Mouse (Mus musculus): ENCODE measurements around the gene Unc5c. TPM values are rescaled to one million over a fixed set of nuclear protein-coding genes. Genes with fewer than 3 reads are reported as not detected.

Gene Unc5c
- polyA plus RNA-seq, 1 experiment from 2014 or later = 15.1 TPM

DNA sequence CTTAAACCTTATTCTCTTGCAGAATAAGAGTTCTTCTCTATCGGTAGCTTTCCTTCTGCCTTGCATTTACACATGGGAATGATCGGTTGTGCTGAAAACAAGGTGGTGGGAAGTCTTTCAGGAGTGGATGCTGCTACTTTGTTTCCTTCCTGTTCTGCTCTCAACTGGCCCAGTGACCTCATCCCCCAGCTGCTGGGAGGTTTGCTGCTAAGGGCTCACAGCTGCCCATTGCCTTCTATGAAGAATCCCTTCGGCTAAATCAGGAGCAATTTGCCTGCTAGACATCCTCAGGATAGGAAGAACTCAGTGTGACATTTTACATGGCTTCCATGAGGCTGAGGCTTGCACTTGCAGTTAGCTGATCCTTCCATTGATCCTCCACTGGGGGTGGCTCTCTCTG lies 28.0 kb downstream of the Unc5c start:
- DNase-seq (no peak), ATAC-seq (ENCODE audit: low FRiP score, low TSS enrichment) (no peak)
- Histone ChIP-seq H3K36me3 (ENCODE audit: control insufficient read depth, insufficient read depth, low read length) (no peaks in the 10 kb centered on the region), H3K9me3 (ENCODE audit: control insufficient read depth, low read length) (no peaks in the 10 kb centered on the region), H3K4me1 (ENCODE audit: control insufficient read depth, insufficient read depth, low read length) (0 out of 2 replicates have a peak, but pooled peaks cover 3% of the 10 kb centered on the region), H3K4me3 (replicated peaks; ENCODE audit: low read depth, low read length) (no peak overlapping the region), H3K4me2 (ENCODE audit: low read length) (no peak overlapping the region), H3K9ac (replicated peaks; ENCODE audit: low read length) (no peak overlapping the region), H3K27ac (replicated peaks; ENCODE audit: low read depth, low read length) (no peak overlapping the region), H3K27me3 (ENCODE audit: control insufficient read depth, insufficient read depth, low read length) (no peaks in the 10 kb centered on the region)
- WGBS = 80% methylated on average over 3 of the region's 3 CpGs

DNA sequence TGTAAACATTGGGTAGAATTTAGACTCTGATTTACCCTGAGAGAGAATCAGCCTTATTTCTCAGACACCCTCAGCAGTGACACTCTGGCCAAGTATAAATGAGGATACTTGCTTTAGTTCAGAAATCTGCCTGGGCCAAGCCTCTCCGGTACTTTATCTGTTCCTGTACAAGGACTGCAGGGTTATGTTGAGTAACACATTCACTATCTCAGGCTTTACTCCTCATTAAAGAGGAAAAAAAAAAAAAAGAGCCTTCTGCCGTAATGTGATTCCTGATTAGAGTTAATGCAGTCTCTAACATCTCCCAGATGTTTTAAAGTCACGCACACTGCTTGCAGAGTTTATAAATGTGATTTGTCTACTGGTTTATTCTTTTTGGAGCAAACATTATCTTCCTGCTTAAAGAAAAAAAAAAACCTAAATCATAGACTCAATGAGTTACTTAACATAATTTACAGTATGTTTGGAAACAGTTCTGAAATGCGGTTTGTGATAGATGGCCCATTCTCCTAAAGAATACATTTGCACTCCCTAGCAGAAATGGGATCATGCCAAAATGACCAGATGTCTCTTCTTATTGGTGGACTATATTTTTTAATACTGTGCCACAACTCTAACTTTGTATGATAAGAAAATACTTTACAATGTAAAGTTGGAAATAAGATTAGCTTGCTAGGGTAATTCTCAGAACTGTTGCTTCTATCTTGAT lies 33.5 kb downstream of the Unc5c start:
- 85% methylated on average over 4 of the region's 4 CpGs for WGBS
- no peak overlapping the region for H3K4me2 ChIP-seq (ENCODE audit: low read length)
- no peak overlapping the region for H3K4me3 ChIP-seq (replicated peaks; ENCODE audit: low read depth, low read length)
- no peak overlapping the region for H3K9ac ChIP-seq (replicated peaks; ENCODE audit: low read length)
- DNase-seq (no peak), ATAC-seq (ENCODE audit: low FRiP score, low TSS enrichment) (no peak)
- H3K4me1 ChIP-seq (ENCODE audit: control insufficient read depth, insufficient read depth, low read length) = no peaks in the 10 kb centered on the region
- H3K36me3 ChIP-seq (ENCODE audit: control insufficient read depth, insufficient read depth, low read length) = no peaks in the 10 kb centered on the region
- H3K9me3 ChIP-seq (ENCODE audit: control insufficient read depth, low read length) = no peaks in the 10 kb centered on the region
- H3K27ac ChIP-seq (replicated peaks; ENCODE audit: low read depth, low read length) = no peak overlapping the region
- no peaks in the 10 kb centered on the region for H3K27me3 ChIP-seq (ENCODE audit: control insufficient read depth, insufficient read depth, low read length)

DNA sequence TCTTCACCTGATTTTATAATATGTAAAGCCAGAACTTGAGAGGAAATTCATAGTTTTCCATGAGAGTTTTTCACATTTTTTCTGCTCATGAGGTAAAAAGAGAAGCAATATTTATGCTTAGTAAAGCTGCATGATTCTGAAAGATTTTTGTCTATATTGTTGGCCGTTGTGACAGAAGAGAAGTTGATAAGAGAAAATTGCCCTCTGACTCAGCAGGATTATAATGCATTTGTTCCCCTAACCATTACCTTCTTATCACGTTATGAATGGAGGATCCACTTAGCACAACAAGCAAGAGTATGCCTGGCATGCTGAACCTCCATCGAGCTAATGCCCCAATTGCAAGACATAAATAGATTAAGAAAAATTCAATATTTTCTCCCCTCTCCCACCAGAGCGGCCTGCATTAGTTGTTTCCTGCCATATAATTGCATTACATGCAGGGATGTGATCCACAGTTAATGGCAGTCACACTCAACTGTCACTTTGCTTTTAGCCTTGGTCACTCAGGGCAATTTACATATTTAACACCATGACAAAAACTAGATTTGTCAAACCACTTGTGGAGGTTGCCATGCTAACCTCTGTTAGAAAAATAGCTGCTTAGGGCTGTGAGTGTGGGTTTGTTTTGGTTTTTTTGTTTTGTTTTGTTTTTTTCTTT lies 37.0 kb downstream of the Unc5c start:
- DNase-seq (peak; percentile 35), ATAC-seq (ENCODE audit: low FRiP score, low TSS enrichment) (peak; percentile 17; the same call in 1 of the 2 replicates)
- no peaks in the 10 kb centered on the region for H3K36me3 ChIP-seq (ENCODE audit: control insufficient read depth, insufficient read depth, low read length)
- no peak overlapping the region for H3K4me3 ChIP-seq (replicated peaks; ENCODE audit: low read depth, low read length)
- H3K4me1 ChIP-seq (ENCODE audit: control insufficient read depth, insufficient read depth, low read length) = no peaks in the 10 kb centered on the region
- 16% methylated on average over 4 of the region's 4 CpGs for WGBS
- no peak overlapping the region for H3K27ac ChIP-seq (replicated peaks; ENCODE audit: low read depth, low read length)
- H3K9ac ChIP-seq (replicated peaks; ENCODE audit: low read length) = no peak overlapping the region
- H3K27me3 ChIP-seq (ENCODE audit: control insufficient read depth, insufficient read depth, low read length) = no peaks in the 10 kb centered on the region
- H3K4me2 ChIP-seq (ENCODE audit: low read length) = no peak overlapping the region
- H3K9me3 ChIP-seq (ENCODE audit: control insufficient read depth, low read length) = no peaks in the 10 kb centered on the region

DNA sequence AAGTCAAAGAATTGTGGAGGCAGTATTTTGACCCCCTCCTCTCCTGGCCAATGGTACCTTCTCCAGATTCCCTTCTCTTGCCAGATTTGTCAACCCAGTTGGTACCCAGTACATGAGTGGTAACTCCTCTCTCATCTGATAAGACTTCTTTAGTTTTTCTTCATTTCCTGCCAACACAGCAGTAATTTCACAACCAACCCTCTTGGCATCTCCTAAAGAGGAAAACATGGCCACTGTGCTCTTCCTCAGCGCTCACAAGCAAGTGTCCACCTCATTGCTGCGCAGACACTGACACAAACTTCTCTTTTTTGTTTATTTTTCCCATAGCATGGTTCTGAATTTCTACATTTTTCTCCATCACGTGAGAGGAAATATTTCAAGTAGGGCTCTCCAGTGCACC lies 38.3 kb downstream of the Unc5c start:
- H3K4me2 ChIP-seq (ENCODE audit: low read length) = no peak overlapping the region
- no peak overlapping the region for H3K9ac ChIP-seq (replicated peaks; ENCODE audit: low read length)
- DNase-seq (no peak), ATAC-seq (ENCODE audit: low FRiP score, low TSS enrichment) (no peak)
- no peak overlapping the region for H3K4me3 ChIP-seq (replicated peaks; ENCODE audit: low read depth, low read length)
- H3K4me1 ChIP-seq (ENCODE audit: control insufficient read depth, insufficient read depth, low read length) = no peaks in the 10 kb centered on the region
- 92% methylated on average over 3 of the region's 3 CpGs for WGBS
- no peaks in the 10 kb centered on the region for H3K36me3 ChIP-seq (ENCODE audit: control insufficient read depth, insufficient read depth, low read length)
- no peak overlapping the region for H3K27ac ChIP-seq (replicated peaks; ENCODE audit: low read depth, low read length)
- no peaks in the 10 kb centered on the region for H3K27me3 ChIP-seq (ENCODE audit: control insufficient read depth, insufficient read depth, low read length)
- H3K9me3 ChIP-seq (ENCODE audit: control insufficient read depth, low read length) = no peaks in the 10 kb centered on the region

DNA sequence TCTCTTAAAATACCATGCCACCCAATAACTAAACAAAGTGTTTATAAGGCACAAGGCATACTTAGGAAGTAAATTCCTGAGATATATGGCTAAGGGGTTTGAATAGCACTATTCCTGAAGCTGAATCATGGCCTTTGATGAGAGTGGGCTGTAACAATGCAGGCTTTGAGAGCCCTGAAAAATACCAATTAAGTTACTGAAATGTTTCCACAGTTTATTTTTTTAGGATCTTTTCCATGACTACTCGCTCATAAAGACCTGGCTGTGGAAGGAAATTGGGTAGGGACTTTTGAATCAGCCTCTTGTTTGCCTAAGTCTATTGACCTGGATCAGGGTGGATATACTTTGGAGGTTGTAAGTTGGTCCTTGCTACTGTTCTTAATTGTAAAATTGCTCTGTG lies 44.8 kb downstream of the Unc5c start:
- Histone ChIP-seq H3K27me3 (ENCODE audit: control insufficient read depth, insufficient read depth, low read length) (no peaks in the 10 kb centered on the region), H3K4me2 (ENCODE audit: low read length) (no peak overlapping the region), H3K4me1 (ENCODE audit: control insufficient read depth, insufficient read depth, low read length) (0 out of 2 replicates have a peak, but pooled peaks cover 2% of the 10 kb centered on the region), H3K27ac (replicated peaks; ENCODE audit: low read depth, low read length) (no peak overlapping the region), H3K9me3 (ENCODE audit: control insufficient read depth, low read length) (no peaks in the 10 kb centered on the region), H3K9ac (replicated peaks; ENCODE audit: low read length) (no peak overlapping the region), H3K36me3 (ENCODE audit: control insufficient read depth, insufficient read depth, low read length) (no peaks in the 10 kb centered on the region), H3K4me3 (replicated peaks; ENCODE audit: low read depth, low read length) (no peak overlapping the region)
- ATAC-seq (ENCODE audit: low FRiP score, low TSS enrichment) (no peak), DNase-seq (no peak)
- 77% methylated on average over 1 of the region's 1 CpGs for whole genome bisulfite sequencing

DNA sequence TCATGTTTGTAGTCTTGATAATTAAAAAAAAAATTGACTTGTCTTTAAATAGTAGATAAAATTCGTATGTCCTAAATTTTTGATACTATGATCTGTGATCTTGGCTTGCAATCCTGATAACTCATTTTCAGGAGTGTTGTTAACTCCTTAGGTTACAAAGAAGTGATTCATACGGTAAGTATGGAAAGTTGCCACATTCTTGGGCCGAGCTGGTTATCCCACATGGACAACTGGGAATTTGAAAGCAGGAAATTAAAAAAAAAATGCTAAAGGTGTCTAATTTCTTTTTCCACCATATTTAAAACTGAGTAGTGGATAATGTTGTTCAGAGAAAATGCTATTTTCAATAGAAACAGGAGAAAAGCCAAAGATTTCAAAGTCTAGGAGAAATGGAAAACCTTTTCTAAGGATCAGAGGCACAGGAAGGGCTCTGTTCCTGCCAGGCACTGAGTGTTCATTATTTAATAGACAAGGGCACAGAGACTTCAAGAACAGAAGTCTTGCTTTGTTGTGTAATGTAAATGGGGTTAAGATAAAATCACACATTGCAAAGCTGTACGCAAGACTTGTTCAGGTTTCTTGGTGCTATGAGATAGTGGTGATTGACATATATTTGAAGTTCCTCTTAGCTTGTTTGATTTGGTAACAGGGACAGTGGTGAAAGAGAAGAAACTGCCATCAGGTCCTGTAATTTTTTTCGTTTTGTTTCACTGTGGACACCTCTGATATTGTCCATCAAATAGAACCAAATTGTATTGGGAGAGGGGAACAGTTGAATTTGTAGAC lies 46.4 kb downstream of the Unc5c start:
- Histone ChIP-seq H3K9ac (replicated peaks; ENCODE audit: low read length) (no peak overlapping the region), H3K27ac (replicated peaks; ENCODE audit: low read depth, low read length) (no peak overlapping the region), H3K27me3 (ENCODE audit: control insufficient read depth, insufficient read depth, low read length) (no peaks in the 10 kb centered on the region), H3K9me3 (ENCODE audit: control insufficient read depth, low read length) (no peaks in the 10 kb centered on the region), H3K36me3 (ENCODE audit: control insufficient read depth, insufficient read depth, low read length) (no peaks in the 10 kb centered on the region), H3K4me1 (ENCODE audit: control insufficient read depth, insufficient read depth, low read length) (0 out of 2 replicates have a peak, but pooled peaks cover 2% of the 10 kb centered on the region), H3K4me3 (replicated peaks; ENCODE audit: low read depth, low read length) (no peak overlapping the region), H3K4me2 (ENCODE audit: low read length) (no peak overlapping the region)
- DNase-seq = no peak
- ATAC-seq (ENCODE audit: low FRiP score, low TSS enrichment) = no peak
- WGBS = 81% methylated on average over 5 of the region's 5 CpGs

DNA sequence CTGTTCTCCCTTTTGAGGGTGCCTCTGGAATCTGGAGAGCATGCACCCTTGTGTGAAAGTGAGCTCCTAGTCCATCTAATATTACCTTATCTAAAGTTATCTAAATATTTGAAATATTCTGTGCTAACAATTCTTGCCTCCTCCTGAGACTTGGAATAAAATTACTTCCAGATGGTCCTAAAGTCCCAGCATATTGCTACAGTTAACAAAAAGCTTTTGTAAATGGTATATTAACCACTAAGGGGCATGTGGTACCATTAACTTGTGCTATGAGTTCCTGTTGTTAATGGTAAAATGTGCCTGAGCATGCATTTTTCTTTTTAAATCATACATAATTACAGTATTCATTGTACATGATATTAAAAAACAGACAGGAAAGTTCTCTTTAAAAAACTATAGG lies 63.7 kb downstream of the Unc5c start:
- no peaks in the 10 kb centered on the region for H3K9me3 ChIP-seq (ENCODE audit: control insufficient read depth, low read length)
- H3K27me3 ChIP-seq (ENCODE audit: control insufficient read depth, insufficient read depth, low read length) = no peaks in the 10 kb centered on the region
- no peaks in the 10 kb centered on the region for H3K36me3 ChIP-seq (ENCODE audit: control insufficient read depth, insufficient read depth, low read length)
- no peak for DNase-seq
- H3K4me3 ChIP-seq (replicated peaks; ENCODE audit: low read depth, low read length) = no peak overlapping the region
- H3K27ac ChIP-seq (replicated peaks; ENCODE audit: low read depth, low read length) = no peak overlapping the region
- no peak overlapping the region for H3K4me2 ChIP-seq (ENCODE audit: low read length)
- ATAC-seq (ENCODE audit: low FRiP score, low TSS enrichment) = no peak
- H3K4me1 ChIP-seq (ENCODE audit: control insufficient read depth, insufficient read depth, low read length) = no peaks in the 10 kb centered on the region
- no peak overlapping the region for H3K9ac ChIP-seq (replicated peaks; ENCODE audit: low read length)

DNA sequence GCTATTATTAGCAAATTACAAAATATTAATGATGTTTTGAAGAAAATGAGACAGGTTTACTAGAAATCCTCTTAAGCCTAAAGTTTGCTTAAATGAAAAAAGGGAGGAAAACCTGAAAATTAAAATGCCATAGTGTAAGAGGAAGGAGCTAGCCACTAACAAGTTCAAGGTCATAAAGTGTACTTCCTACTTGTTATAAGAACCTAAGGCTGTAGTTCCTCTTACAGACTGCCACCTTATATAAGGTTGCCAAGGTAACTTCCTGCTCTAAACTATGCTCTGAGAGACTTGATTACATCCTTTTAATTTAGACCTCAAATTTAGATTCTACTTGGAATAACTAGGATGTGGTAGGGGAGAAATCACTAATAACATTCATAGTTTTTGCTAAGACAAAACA lies 64.6 kb downstream of the Unc5c start:
- no peaks in the 10 kb centered on the region for H3K36me3 ChIP-seq (ENCODE audit: control insufficient read depth, insufficient read depth, low read length)
- H3K9ac ChIP-seq (replicated peaks; ENCODE audit: low read length) = no peak overlapping the region
- H3K27ac ChIP-seq (replicated peaks; ENCODE audit: low read depth, low read length) = no peak overlapping the region
- H3K4me1 ChIP-seq (ENCODE audit: control insufficient read depth, insufficient read depth, low read length) = no peaks in the 10 kb centered on the region
- DNase-seq (no peak), ATAC-seq (ENCODE audit: low FRiP score, low TSS enrichment) (no peak)
- no peaks in the 10 kb centered on the region for H3K9me3 ChIP-seq (ENCODE audit: control insufficient read depth, low read length)
- no peak overlapping the region for H3K4me3 ChIP-seq (replicated peaks; ENCODE audit: low read depth, low read length)
- H3K27me3 ChIP-seq (ENCODE audit: control insufficient read depth, insufficient read depth, low read length) = no peaks in the 10 kb centered on the region
- no peak overlapping the region for H3K4me2 ChIP-seq (ENCODE audit: low read length)

All from midbrain, embryonic 14.5 days (tissue).